Mouse (Mus musculus): Measurements from ENCODE around the gene Abcc12.
A peak's percentile ranks its signal among the peaks of the same experiment; 100 is the strongest.

Gene Abcc12

DNA sequence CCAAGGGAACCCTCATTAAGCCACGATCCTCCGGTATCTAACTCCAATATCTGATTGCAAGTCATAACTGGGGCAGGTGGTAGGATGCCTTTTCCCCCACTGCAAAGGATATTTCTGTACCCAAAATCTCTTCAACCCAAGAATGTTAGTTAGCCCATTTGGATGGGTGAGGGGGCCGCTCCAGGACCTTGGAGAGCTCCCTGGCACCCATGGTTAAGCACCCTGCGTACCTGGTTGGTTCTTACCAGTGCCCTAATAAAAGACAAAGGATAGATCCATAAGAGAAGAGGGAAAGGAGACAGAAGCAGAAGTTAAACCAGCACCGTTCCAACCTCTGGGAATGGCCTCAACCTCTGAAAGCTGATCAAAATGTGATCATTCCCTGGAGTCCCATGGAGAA lies 67.6 kb downstream of the Abcc12 start:
- DNase-seq (ENCODE audit: low read depth, low spot score): peak; percentile 42

DNA sequence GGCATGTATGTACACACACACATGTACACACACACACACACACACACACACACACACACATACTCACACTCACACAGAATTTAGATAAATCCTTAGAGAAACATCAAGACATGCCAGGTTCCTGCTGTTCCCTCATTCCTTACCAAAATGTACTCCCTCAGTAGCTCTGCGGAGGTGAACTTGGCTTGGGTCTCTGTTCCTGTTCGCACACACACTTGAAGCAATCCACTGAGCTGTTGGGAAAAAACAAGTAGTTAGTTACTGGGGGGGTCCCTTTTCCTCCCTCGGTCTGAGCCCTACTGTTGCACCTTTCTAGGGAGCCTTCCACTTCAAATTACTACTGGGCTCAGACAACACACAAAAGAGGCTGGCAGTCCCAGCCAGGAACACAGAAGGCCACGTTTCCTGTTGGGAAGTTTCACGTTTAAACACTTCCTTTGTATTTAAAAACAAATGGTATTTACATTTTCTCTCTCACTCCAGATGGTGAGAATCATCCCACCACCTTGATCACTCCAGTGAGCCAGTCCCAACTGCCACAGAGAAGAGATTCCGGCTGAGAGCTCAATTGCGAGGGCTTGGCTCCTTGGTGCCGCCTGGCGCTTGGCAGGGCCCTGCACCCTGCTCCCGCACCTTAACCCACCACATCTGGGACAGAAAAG lies 68.2 kb downstream of the Abcc12 start:
- DNase-seq (ENCODE audit: low read depth, low spot score): no peak

DNA sequence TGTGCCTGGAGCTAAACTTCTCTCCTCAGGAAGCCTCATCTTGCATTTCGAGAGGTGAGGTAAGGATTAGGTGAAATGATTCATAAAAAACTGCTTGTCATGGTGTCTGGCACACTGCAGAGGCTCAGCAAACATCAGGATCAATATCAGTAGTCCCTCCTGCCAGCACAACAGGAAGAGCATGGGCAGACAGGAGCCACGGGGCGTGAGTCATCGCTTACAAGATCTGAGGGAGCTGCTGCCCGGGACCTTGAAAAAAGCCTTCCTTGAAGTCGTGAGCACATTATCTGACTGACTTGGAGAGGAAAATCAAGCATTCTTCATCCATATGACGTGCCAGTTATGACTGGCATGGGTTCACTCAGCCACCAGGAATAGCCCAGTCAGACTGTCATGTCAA lies 79.1 kb downstream of the Abcc12 start:
- no peak for DNase-seq (ENCODE audit: low read depth, low spot score)

DNA sequence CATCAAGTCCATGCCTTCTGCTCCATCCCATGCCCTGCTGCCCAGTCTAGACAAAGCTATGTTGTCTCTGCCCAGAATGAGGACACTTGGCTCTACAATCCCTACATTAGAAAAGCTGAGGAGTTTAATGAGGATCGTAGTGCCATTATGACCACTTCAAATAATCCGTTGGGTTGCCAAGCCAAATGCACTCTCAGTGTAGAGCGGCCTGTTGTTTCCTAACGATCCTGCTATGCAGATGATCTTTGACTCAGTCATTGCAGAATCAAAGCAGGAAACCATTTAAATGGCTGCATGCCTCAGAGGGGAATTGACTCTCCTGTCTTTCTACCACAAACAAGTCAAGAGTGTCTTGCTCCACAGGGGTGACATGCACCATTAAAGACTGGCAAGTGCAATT lies 85.4 kb downstream of the Abcc12 start:
- DNase-seq (ENCODE audit: low read depth, low spot score): no peak

DNA sequence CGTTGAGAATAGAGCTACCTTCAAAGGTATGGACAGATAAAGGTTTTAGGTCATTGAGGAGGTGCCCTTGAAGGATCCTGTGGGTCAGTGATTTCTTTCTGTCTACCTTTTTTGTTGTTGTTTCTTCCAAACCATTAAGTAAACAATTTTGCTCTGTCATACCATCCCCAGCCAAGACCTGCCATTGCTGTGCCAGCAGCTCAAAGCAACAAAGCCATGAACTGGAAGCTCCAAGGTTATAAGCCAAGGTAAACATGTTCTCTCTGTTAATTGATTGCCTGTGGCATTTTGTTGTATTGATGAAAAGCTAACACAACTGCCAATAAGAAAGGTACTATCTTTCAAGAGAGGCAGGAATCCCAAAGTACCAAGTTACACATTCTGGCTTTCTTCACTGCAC lies 86.6 kb downstream of the Abcc12 start:
- no peak for DNase-seq (ENCODE audit: low read depth, low spot score)

DNA sequence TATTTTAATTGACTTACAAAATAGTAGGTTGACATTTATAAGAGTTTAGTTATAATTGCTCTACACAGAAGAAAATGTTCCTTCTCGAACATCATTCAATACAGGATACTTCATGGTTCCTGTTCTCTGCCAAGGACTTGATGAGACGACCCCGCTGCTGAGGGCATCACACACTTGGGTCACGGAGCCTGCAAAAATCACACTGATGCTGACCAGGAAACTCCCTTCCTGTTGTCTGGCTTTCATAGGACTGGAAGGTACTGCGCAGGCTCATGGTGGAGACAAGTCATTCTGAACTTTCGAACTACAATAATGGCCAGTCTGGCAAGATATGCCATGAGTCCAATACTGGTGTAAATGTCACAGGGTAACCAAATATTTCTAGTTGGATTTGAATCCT lies 95.1 kb downstream of the Abcc12 start:
- DNase-seq (ENCODE audit: low read depth, low spot score): no peak

DNA sequence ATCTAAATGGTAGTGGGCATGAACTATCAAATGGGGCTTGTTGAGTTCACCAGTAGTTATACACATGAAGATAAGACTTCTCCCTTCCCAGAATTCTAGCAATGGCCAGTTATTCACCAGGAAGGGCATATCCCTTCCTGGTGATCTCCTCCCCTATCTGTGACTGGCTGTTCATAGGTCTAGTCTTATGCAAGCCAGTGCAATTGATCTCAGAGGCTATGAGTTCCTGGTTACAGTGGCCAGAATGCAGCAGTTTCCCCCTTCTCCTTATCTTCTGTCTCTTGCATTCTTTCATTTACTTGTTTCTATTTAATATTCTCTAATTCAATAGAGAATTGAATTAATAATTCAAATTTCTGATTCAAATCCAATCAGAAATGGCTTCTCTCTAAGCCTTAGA lies 96.2 kb downstream of the Abcc12 start:
- DNase-seq (ENCODE audit: low read depth, low spot score): no peak

DNA sequence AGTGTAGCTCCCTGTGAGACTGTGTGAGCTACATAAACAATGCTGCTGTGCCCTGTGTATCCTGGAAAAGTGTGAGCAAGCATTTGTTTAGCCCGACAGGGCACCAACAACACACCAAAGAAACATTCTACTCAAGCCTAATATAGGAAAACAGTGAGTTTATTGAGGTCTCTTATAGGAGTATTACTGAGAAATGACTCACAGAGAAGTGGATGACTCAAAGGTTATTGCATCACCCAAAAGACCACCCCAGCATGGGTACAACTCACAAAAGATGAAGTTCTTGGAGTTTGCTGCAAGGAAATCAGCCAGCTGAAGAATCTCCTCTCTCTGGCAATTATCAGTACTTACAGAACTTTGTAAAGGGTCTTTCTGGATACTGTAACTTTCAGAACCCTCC lies 98.4 kb downstream of the Abcc12 start:
- DNase-seq (ENCODE audit: low read depth, low spot score): no peak

DNA sequence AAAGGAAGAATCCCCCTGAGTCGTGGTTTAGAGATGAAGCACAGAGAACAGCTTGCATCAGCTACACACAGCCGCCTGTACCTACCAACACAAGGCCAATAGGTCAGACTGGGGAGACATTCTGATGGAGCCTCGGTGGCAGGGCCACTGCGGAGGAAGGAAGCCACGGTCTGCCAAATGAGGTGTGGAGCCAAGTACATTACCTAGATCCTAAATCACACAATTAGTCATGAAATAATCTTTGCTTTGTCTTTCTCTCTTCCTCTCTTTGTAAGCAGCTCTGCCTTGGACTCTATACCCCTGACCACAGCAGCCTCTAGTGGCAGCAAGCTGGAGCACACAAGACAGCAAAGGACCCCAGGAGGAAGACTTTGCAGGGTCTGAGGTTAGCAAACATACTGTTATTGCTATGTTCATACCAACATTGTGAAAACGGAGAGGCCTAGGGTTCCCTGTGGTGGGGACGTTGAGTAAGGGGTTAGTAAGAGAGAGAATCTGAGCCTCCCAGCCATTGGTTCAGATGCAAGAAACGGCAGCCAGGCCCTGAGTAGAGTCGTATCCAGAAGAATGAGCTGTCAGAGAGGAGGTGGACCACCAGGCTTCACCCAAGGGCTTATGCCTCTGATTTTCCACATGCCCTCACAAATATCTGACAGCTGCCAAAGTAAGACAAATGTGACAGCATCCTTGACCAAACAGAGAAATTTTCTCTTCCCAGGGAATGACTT lies 104.6 kb downstream of the Abcc12 start:
- DNase-seq (ENCODE audit: low read depth, low spot score): peak; percentile 16

DNA sequence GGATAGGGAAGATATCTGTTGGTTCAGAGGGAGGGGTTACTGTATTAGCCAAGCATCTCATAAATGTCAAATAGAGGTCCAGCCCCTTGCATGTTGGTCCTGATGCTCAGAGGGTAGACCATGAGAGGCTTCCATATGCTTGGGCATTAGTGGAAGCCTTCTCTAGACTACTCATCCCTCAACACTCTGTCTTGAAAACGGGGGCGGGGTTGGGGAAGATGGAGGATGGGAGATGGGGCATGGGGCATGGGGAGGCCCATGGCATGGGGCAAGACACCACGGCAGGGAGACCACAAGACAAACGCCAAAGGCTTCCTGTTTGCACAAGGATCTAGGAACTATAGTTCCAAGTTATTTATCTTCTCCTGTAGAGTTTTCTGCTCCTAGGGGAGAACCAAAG lies 106.0 kb downstream of the Abcc12 start:
- no peak for DNase-seq (ENCODE audit: low read depth, low spot score)

DNA sequence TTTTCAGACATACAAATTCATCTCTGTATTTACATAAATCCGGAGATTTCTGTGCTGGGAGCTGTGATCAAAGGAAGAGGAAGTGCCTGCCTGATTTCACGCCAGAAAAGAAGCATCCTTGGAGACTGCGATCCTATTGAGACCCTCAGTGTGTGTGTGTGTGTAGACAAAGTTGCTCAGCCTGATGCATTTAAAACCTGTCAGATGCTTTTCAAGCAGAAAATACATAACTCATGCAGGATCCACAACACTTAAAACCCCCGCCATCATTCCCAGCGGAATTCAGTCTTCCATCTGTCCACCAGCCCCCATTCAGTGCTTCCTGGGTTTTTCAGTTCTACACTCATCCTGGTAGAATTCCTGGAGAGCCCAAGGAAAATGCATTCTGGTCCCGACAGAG lies 107.4 kb downstream of the Abcc12 start:
- no peak for DNase-seq (ENCODE audit: low read depth, low spot score)

DNA sequence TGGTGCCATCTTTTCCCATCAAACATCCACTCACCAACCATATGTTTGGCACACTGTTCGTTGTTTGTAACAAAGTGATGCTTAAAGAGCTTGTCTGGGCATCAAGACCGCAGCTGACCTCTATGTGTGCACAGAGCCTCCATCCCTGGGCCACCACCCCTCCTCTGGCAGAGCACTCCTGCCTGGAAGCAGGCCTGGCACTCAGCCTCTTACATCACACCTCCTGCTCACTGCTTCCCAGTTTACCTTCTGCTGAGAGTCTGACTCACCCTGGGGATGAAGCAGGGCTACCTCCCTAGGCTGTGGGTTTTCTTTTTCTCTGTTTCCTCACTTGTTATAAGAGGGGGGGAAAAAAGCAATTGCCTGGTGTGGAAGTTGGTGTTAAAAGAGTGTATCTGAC lies 109.8 kb downstream of the Abcc12 start:
- DNase-seq (ENCODE audit: low read depth, low spot score): no peak

DNA sequence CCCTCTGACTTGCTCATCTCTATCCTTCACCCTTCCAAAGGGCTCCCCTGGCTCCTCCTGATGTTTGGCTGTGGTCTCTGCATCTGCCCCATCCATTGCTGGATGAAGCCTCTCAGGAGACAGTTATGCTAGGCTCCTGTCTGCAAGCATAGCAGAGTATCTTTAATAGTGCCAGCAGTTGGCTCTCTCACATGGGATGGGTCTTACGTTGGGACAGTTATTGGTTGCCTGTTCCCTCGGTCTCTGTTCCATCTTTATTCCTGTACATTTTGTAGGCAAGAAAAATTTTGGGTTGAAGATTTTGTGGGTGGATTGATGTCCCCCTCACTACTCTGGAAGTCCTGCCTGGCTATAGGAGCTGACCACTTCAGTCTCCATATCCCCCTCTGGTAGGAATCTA lies 117.3 kb downstream of the Abcc12 start:
- DNase-seq (ENCODE audit: low read depth, low spot score): no peak

DNA sequence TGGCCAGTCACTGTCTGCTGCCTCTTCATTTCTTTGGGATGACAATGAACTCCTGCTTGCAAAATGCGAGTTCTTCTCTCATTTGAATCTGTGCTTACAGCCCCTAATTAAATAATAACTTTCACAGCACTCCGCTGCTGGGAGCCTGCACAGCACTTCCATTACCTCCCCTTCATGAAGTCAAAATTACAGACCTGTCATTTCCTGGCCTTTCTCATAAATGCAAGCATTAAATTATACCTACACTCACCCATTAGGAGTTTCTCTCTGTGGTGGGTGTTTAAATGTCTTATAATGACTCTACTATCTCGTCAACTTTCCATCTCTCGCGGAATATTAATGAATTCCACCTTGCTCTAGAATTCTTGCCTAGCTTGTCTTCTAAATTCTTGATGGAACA lies 120.1 kb downstream of the Abcc12 start:
- no peak for DNase-seq (ENCODE audit: low read depth, low spot score)

DNA sequence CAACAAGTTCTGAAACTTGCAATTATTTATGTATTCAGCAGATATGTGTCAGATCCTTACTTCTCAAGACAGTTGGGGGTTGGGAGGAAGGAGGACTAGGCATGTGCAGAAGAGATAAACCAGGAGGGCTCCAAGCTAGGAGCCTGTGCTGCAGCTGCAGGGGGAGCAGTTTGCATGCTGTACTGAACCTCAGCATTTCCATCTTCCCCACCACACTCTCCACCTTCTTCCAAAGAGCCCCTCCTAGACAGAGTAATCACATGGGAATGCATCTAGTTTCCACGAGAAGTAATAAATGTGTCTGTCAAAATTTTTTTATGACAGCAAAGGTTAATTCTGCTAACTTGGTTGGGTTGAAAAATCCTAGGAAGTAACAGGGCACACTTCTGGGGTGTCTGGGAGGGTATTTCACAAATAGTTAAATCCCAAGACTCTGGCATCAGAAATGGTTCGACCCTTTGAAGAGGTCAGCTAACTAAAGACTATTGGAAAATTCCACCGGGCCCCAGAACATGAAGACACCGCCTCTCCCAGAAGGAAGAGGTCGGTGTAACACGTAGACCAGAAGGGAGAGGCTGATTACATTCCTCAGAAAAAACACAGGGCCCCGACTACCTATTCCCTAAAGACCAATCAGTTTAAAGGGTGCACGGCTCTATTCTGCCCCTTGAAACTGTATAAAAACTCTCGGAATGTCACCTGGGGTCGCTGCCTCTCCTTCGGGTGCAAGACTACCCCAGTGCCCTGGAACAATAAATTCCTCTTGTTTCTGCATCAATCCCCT lies 126.6 kb downstream of the Abcc12 start:
- DNase-seq (ENCODE audit: low read depth, low spot score): no peak

DNA sequence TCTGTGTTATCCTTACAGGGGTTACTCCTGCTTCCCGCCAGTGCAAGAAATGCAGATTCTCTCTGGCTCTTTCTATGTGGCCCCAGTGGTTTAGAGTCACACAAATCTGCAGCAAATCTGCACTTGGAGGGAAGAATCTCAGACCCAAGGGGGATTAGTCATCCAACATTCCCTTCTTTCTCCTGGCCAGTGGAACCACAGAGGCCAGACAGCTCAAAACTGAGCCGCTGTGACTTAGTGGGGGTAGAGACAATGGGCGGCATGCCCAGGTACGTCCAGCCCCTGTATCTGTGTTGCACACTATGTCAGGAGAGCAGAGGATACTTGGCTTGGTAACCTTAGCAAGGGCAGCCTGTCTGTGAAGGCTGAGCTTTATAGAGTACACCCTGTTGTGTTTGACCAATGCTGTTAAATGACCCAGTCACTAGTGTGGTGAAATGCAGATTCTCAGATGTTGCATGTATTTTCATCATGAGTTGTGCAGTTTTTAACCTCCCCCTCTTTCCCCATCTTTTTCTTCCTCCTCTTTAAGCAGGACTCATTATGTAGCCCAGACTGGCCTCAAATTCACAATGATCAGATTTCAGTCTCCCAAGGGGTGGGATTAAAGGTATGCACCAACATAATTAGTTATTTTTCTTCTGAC lies 130.5 kb downstream of the Abcc12 start:
- no peak for DNase-seq (ENCODE audit: low read depth, low spot score)

DNA sequence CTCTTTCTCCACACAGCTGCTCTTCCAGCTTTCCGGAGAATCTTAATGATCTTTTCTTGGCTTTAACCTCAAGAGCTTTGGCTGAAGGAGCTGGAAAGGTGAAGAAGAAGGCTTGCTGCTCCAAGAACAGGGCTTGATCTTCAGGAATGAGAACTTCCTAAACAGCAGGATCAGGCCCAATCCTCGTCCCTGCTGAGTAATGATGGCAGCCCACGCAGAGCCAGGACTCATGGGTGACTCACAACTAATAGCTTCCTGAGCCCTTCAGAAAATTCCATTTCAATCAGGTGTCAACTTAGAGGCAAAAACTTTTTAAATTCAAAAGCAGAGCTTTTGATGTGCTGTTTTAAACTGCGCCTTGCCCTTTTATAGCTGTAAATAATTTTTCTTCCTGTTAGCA lies 135.0 kb downstream of the Abcc12 start:
- DNase-seq (ENCODE audit: low read depth, low spot score): no peak

DNA sequence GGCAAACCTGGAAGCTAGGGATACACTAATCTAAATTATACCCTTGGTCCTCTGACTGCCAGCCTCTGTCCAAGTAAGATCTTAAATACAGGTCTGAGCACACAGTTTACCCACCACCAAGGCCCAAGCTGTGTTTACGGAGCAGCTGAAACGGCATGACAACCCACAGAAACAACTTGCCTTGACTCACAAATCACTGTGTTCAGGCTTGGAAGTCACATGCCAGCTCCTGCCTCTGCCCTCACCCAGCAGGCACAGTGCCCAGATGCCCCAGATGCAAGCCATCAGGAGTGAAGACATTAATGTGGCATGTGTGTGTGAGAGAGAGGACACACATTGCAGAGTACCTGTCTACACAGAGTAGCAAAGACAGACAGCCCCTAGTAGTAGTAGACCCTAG lies 136.7 kb downstream of the Abcc12 start:
- DNase-seq (ENCODE audit: low read depth, low spot score): no peak

DNA sequence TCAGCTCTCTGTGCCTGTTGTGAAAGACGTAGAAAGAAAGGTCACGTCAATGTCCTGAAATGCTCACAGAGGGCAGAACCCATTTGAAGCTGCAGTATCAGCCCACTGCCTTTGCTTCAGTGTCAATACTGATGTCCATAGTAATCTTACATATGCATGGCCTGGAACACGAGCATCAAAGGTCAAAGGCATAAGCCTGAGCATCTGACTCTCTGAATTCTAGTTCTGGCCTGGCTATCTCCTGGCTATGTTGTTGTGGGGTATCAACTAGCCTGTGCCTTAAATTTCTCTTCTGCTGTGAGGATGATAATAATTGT lies 141.5 kb downstream of the Abcc12 start:
- DNase-seq (ENCODE audit: low read depth, low spot score): no peak

DNA sequence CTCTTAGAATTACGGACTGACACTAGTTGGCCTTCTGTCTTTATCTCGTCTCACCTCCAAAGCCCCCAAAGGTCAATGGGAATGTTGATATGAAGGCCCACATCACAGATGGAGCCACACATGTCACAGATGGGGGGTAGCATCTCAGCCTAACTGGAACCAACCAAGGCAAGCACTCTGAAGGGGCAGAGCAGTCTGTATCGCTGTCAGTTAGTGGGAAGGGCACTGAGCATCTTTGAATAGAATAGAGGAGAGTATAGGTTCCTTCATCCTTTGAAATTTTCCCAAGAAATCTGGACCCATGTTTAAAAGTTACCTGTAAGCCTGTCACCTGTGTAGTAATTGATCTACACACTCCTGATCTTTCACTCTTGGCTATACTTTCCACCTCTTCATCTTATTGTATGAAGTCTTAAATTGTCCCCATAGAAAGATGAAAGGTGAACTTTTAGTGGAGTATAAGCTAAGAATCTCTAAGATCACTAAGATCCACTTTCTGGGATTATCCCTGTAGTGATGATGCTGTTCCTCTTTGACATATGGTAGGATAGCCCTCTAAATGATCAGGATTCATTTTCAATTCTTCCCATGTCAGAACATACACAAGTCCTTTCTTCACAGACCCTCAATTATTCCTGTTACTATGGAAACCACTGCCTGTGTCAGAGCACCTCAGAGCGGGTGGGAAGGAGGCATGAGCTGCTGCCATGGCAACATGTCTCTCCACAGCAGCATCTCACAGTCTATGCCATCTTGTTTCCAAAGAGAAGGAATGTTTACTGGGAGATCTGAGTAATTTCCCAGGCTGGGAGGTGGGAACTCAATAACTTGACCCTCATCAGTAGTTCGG lies 142.1 kb downstream of the Abcc12 start:
- no peak for DNase-seq (ENCODE audit: low read depth, low spot score)

DNA sequence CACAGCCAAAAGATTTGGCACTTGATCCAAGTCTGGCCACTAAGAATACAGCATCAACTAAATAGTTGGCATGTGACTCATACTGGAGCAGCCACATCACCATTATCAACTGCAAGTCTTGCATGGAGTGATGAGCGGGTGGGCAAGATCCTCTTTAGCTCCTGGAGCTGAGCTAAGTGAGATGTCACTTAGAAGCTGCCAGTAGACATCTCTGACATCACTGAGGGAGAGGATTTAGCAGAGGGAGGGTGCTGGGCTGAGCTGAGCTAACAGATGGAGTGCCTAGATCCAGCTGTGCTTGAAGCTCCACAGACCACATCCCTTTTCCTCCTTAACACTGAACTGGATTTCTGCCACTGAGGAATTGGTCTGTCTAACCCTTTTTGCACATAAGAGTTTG lies 143.1 kb downstream of the Abcc12 start:
- no peak for DNase-seq (ENCODE audit: low read depth, low spot score)
